ENCODE assay signal across 9 mouse cellular contexts in genomic region chr10:41552847-41553589, GRCm38 (mm10). TPM values are rescaled to one million over a fixed set of nuclear protein-coding genes. Genes with fewer than 3 reads are reported as not detected.
DNase-seq lines count a peak whose midpoint lies in the region; ATAC-seq lines count a peak whose summit lies in the region.
"Had no signal": no experiment of that assay in that cellular context is flagged by ENCODE, and none has a peak within 500 bp of the region (broad histone marks: within the 10 kb centered on the region; RNA-seq: fewer than 3 reads in every experiment).

No protein-coding gene starts in this region.

- H3K9ac ChIP-seq in embryonic facial prominence, embryonic 11.5 days (replicated peaks; ENCODE audit: low read length), result 0 out of 2 replicates have a peak overlapping the region, but pooled peaks have one; percentile 18

- peak; percentile 19 for DNase-seq in adrenal gland, adult 8-10 months
- DNase-seq in adrenal gland, adult 18-20 months (ENCODE audit: low spot score in 2 of 2), result no peak
- DNase-seq in embryonic facial prominence, embryonic 11.5 days (ENCODE audit: low spot score), result peak; percentile 73
- DNase-seq in heart, postnatal 10 days, result peak; percentile 53 to 70
- DNase-seq in kidney, postnatal 4 days, result peak; percentile 60 to 81
- DNase-seq in mesoderm, embryonic 11.5 days (ENCODE audit: low read depth, low spot score), result peak; percentile 56
- peak; percentile 95 for DNase-seq in thymus, postnatal 0 days (ENCODE audit: low spot score)

- H3K36me3 ChIP-seq in embryonic facial prominence, embryonic 11.5 days (replicated peaks; ENCODE audit: control insufficient read depth, insufficient read depth, low read depth, low read length), result no peaks in the 10 kb centered on the region

- no peak overlapping the region for H3K4me2 ChIP-seq in embryonic facial prominence, embryonic 11.5 days (ENCODE audit: low read depth, low read length)

- intact Hi-C loops in heart, postnatal 10 days (cut with DNase I), result no loop called here

- H3K4me3 ChIP-seq in embryonic facial prominence, embryonic 11.5 days (ENCODE audit: low read depth, low read length), result no peak overlapping the region
- H3K4me3 ChIP-seq: layer of hippocampus, adult 2 months had no signal

- no peaks in the 10 kb centered on the region for H3K27me3 ChIP-seq in embryonic facial prominence, embryonic 11.5 days (ENCODE audit: control insufficient read depth, insufficient read depth, low read length)

- H3K27ac ChIP-seq in embryonic facial prominence, embryonic 11.5 days (replicated peaks; ENCODE audit: low read depth, low read length), result peak overlapping the region; percentile 28
- H3K27ac ChIP-seq: layer of hippocampus, adult 2 months had no signal

- 38% methylated on average over 14 of the region's 14 CpGs for WGBS in embryonic facial prominence, embryonic 11.5 days

- peaks cover 4% of the 10 kb centered on the region for H3K9me3 ChIP-seq in embryonic facial prominence, embryonic 11.5 days (replicated peaks; ENCODE audit: control insufficient read depth, low read length)

- H3K4me1 ChIP-seq in embryonic facial prominence, embryonic 11.5 days (ENCODE audit: control insufficient read depth, insufficient read depth, low read length), result no peaks in the 10 kb centered on the region; the same call in 1 of the 2 replicates

- peak; percentile 29 for ATAC-seq in CD4-positive, CD25-positive, alpha-beta regulatory T cell, adult 4 months
- ATAC-seq in embryonic facial prominence, embryonic 11.5 days (replicated peaks; ENCODE audit: insufficient number of reproducible peaks, low FRiP score, low TSS enrichment, low read depth), result peak; percentile 80

RNA-seq across cellular contexts. Expression of gene Cd164, which starts 33.8 kb away (rescaled TPM):
- total RNA-seq in adrenal gland, adult 8-10 months (2022), result 100 to 1,000 TPM; 180 to 261 (median 233) TPM
- 100 to 1,000 TPM; 213 to 232 TPM for total RNA-seq in adrenal gland, adult 18-20 months (2021)
- 100 to 1,000 TPM; 207 to 236 TPM for polyA plus RNA-seq in CD4-positive, CD25-positive, alpha-beta regulatory T cell, adult 4 months (2017; shearing (Covaris generic))
- polyA plus RNA-seq in embryonic facial prominence, embryonic 11.5 days (2014; fragmentation: Nextera tagmentation; extraction: Ambion mirVana), result 199 and 211 TPM in 2 replicates
- 100 to 1,000 TPM; 182 to 197 TPM for total RNA-seq in heart, postnatal 10 days (2021)
- polyA plus RNA-seq in thymus, postnatal 0 days (2015; fragmentation: Nextera tagmentation; extraction: Ambion mirVana), result 259 TPM in 2 replicates

Comparison
In these comparisons a context has a peak if more than half of its experiments do, and no peak if none do; other contexts are left out.
1. DNase-seq: peak in adrenal gland, adult 8-10 months (single experiment), embryonic facial prominence, embryonic 11.5 days (single experiment), heart, postnatal 10 days (2 of 2), kidney, postnatal 4 days (2 of 2), mesoderm, embryonic 11.5 days (single experiment) and thymus, postnatal 0 days (single experiment); none in adrenal gland, adult 18-20 months (0 of 2).